Mouse (Mus musculus) forebrain, postnatal 0 days (tissue): ENCODE data around the gene Arhgef18. TPM values are rescaled to one million over a fixed set of nuclear protein-coding genes. Genes with fewer than 3 reads are reported as not detected.

ENCODE experiments used
- ATAC-seq: fragments of 200-750 bp; cut with Nextera tagmentation; 2 replicates; pipeline ENCODE4 v1.8.0; 2017; ENCODE audit warnings: mild to moderate bottlenecking, moderate library complexity
- DNase-seq: peaks from one replicate; pipeline ENCODE4 v3.0.0-alpha.2; 2015
- H3K27ac ChIP-seq: fragments of 300-500 bp; sonication (generic); 2 replicates; pipeline ENCODE4 v1.5.1; 2014; ENCODE audit warnings: low read depth, mild to moderate bottlenecking, antibody characterized with exemption, low read length, moderate library complexity, mixed read lengths
- H3K27me3 ChIP-seq: fragments of 300-500 bp; sonication (generic); 2 replicates; pipeline ENCODE4 v1.6.1; 2014; ENCODE audit warnings: mild to moderate bottlenecking, low read length, mixed read lengths; ENCODE audit not compliant: insufficient read depth
- H3K36me3 ChIP-seq: fragments of 300-500 bp; sonication (generic); 2 replicates; pipeline ENCODE4 v1.6.1; 2014; ENCODE audit warnings: mild to moderate bottlenecking, moderate library complexity; ENCODE audit not compliant: insufficient read depth
- H3K4me1 ChIP-seq: fragments of 300-500 bp; sonication (generic); 2 replicates; pipeline ENCODE4 v1.6.1; 2014; ENCODE audit warnings: antibody characterized with exemption; ENCODE audit not compliant: insufficient read depth
- H3K4me2 ChIP-seq: fragments of 300-500 bp; sonication (generic); 2 replicates; pipeline ENCODE4 v1.6.1; 2014; ENCODE audit warnings: low read depth, mild to moderate bottlenecking, moderate library complexity
- H3K4me3 ChIP-seq: fragments of 300-500 bp; sonication (generic); 2 replicates; pipeline ENCODE4 v1.5.1; 2014; ENCODE audit warnings: low read depth, low read length, mixed read lengths
- H3K9ac ChIP-seq: fragments of 300-500 bp; sonication (generic); 2 replicates; pipeline ENCODE4 v1.6.1; 2014; ENCODE audit warnings: mild to moderate bottlenecking
- H3K9me3 ChIP-seq: fragments of 300-500 bp; sonication (generic); 2 replicates; pipeline ENCODE4 v1.6.1; 2016; ENCODE audit warnings: low read length
- CTCF ChIP-seq: sonication (generic); IDR thresholded peaks from 2 replicates; pipeline ENCODE4 v1.5.1; 2016; ENCODE audit warnings: antibody characterized with exemption, control low read depth, low read depth
- WGBS: fragments of 180-500 bp; shearing (Covaris S2); extraction: QIAGEN DNeasy Blood & Tissue Kit; methylation state at CpG from one replicate; pipeline ENCODE4 v1.1.7; 2014; 5-methylcytosine and 5-hydroxymethylcytosine counted together
- polyA plus RNA-seq: library from polyadenylated mRNA; unstranded; fragments of >200 nt; fragmentation: Nextera tagmentation; extraction: Ambion mirVana; gene quantifications from 2 replicates; pipeline ENCODE4 v1.2.1, GENCODE M21; 2015
- total RNA-seq: library from RNA; depleted of rRNA; stranded (reverse); fragments of >200 nt; gene quantifications from 2 replicates; pipeline ENCODE4 v1.2.3, GENCODE M21; 2014

The Arhgef18 gene
- total and polyA plus RNA-seq, 2 experiments from 2014 or later: 6.8 to 41.6 TPM

- no peak for ATAC-seq
- H3K9me3 ChIP-seq: no peaks in the 10 kb centered on the region
Observed at GRCm38 (mm10) chr8:3375748-3376147, 17.1 kb upstream of the Arhgef18 start.

GRCm38 (mm10) chr8:3376641-3377274 is 16.0 kb upstream of the Arhgef18 start:
- TF ChIP-seq CTCF: no peak
- Histone ChIP-seq H3K27me3 (no peaks in the 10 kb centered on the region), H3K4me3 (no peak overlapping the region), H3K4me1 (no peaks in the 10 kb centered on the region), H3K9me3 (no peaks in the 10 kb centered on the region), H3K36me3 (no peaks in the 10 kb centered on the region), H3K4me2 (no peak overlapping the region), H3K9ac (no peak overlapping the region), H3K27ac (no peak overlapping the region)
- no peak for DNase-seq
- 69% methylated on average over 11 of the region's 11 CpGs for WGBS
- no peak for ATAC-seq

More at GRCm38 (mm10) chr8:3375748-3376147, 17.1 kb upstream of the Arhgef18 start:
- H3K4me2 ChIP-seq: no peak overlapping the region
- no peaks in the 10 kb centered on the region for H3K27me3 ChIP-seq
- H3K4me3 ChIP-seq: no peak overlapping the region
- no peak overlapping the region for H3K9ac ChIP-seq
- no peak overlapping the region for H3K27ac ChIP-seq
- TF ChIP-seq CTCF: 0 out of 2 replicates have a peak, but pooled peaks have one; percentile 15
- DNase-seq: no peak
- no peaks in the 10 kb centered on the region for H3K36me3 ChIP-seq
- no peaks in the 10 kb centered on the region for H3K4me1 ChIP-seq

- peak; percentile 52 for DNase-seq
- no peaks in the 10 kb centered on the region for H3K9me3 ChIP-seq
- H3K9ac ChIP-seq: no peak overlapping the region
- no peaks in the 10 kb centered on the region for H3K27me3 ChIP-seq
- H3K27ac ChIP-seq: no peak overlapping the region
- H3K36me3 ChIP-seq: no peaks in the 10 kb centered on the region
- no peak overlapping the region for H3K4me2 ChIP-seq
- peak; percentile 34; the same call in 1 of the 2 replicates for ATAC-seq
- H3K4me3 ChIP-seq: no peak overlapping the region
- WGBS: 39% methylated on average over 6 of the region's 6 CpGs
- TF ChIP-seq CTCF: peak; percentile 68
- H3K4me1 ChIP-seq: no peaks in the 10 kb centered on the region
Observed at GRCm38 (mm10) chr8:3387286-3387685, 5.5 kb upstream of the Arhgef18 start.

GRCm38 (mm10) chr8:3388591-3389338 is 4.0 kb upstream of the Arhgef18 start:
- no peak for TF ChIP-seq CTCF
- no peaks in the 10 kb centered on the region for H3K9me3 ChIP-seq
- no peak overlapping the region for H3K4me2 ChIP-seq
- no peak overlapping the region for H3K27ac ChIP-seq
- H3K27me3 ChIP-seq: no peaks in the 10 kb centered on the region
- no peaks in the 10 kb centered on the region for H3K36me3 ChIP-seq
- ATAC-seq (no peak), DNase-seq (no peak)
- 74% methylated on average over 9 of the region's 9 CpGs for WGBS
- H3K9ac ChIP-seq: no peak overlapping the region
- H3K4me1 ChIP-seq: peaks cover 8% of the 10 kb centered on the region; the same call in 1 of the 2 replicates
- H3K4me3 ChIP-seq: no peak overlapping the region

GRCm38 (mm10) chr8:3389506-3389905 is 3.3 kb upstream of the Arhgef18 start:
- Histone ChIP-seq H3K9me3 (no peaks in the 10 kb centered on the region), H3K36me3 (no peaks in the 10 kb centered on the region), H3K4me2 (no peak overlapping the region), H3K4me1 (peaks cover 13% of the 10 kb centered on the region; the same call in 1 of the 2 replicates), H3K4me3 (no peak overlapping the region), H3K27ac (no peak overlapping the region), H3K27me3 (no peaks in the 10 kb centered on the region), H3K9ac (no peak overlapping the region)
- WGBS: 95% methylated on average over 1 of the region's 1 CpGs
- TF ChIP-seq CTCF: no peak
- DNase-seq (no peak), ATAC-seq (no peak)

GRCm38 (mm10) chr8:3392293-3392692 is 513 bp upstream of the Arhgef18 start:
- 55% methylated on average over 4 of the region's 4 CpGs for WGBS
- no peak for ATAC-seq
- peak overlapping the region; percentile 58 for H3K4me3 ChIP-seq

GRCm38 (mm10) chr8:3394600-3394999 is 1.8 kb downstream of the Arhgef18 start:
- Histone ChIP-seq H3K36me3 (peaks cover 2% of the 10 kb centered on the region; the same call in 1 of the 2 replicates), H3K9me3 (no peaks in the 10 kb centered on the region), H3K4me1 (peaks cover 15% of the 10 kb centered on the region; the same call in 1 of the 2 replicates), H3K27me3 (no peaks in the 10 kb centered on the region), H3K4me3 (no peak overlapping the region), H3K27ac (no peak overlapping the region), H3K4me2 (peak overlapping the region; percentile 13), H3K9ac (no peak overlapping the region)
- DNase-seq (peak; percentile 38), ATAC-seq (no peak)
- TF ChIP-seq CTCF: no peak
- 8% methylated on average over 6 of the region's 6 CpGs for WGBS

More at GRCm38 (mm10) chr8:3392293-3392692, 513 bp upstream of the Arhgef18 start:
- H3K9ac ChIP-seq: peak overlapping the region; percentile 57
- no peaks in the 10 kb centered on the region for H3K9me3 ChIP-seq
- H3K27me3 ChIP-seq: no peaks in the 10 kb centered on the region
- peaks cover 15% of the 10 kb centered on the region; the same call in 1 of the 2 replicates for H3K4me1 ChIP-seq
- H3K27ac ChIP-seq: no peak overlapping the region
- DNase-seq: no peak
- peak overlapping the region; percentile 85 for H3K4me2 ChIP-seq
- H3K36me3 ChIP-seq: peaks cover 2% of the 10 kb centered on the region; the same call in 1 of the 2 replicates
- no peak for TF ChIP-seq CTCF
